ENCODE assay signal across 7 mouse cellular contexts in genomic region chr10:53812597-53813243, GRCm38 (mm10).
DNase-seq lines count a peak whose midpoint lies in the region; ATAC-seq and TF ChIP-seq lines count a peak whose summit lies in the region.

No protein-coding gene starts in this region.

- H3K36me3 ChIP-seq in kidney, postnatal 0 days (ENCODE audit: insufficient read depth, low read length), result no peaks in the 10 kb centered on the region
- H3K36me3 ChIP-seq in midbrain, embryonic 16.5 days (ENCODE audit: control insufficient read depth, insufficient read depth, low read length), result no peaks in the 10 kb centered on the region

- H3K4me3 ChIP-seq in kidney, postnatal 0 days (replicated peaks; ENCODE audit: low read depth, low read length), result no peak overlapping the region
- H3K4me3 ChIP-seq in midbrain, embryonic 16.5 days (ENCODE audit: low read depth, low read length), result no peak overlapping the region

- no peak overlapping the region for H3K4me2 ChIP-seq in kidney, postnatal 0 days (ENCODE audit: low read length)
- H3K4me2 ChIP-seq in midbrain, embryonic 16.5 days (ENCODE audit: low read length), result peak overlapping the region; percentile 49

- H3K27me3 ChIP-seq in kidney, postnatal 0 days (ENCODE audit: insufficient read depth, low read length), result no peaks in the 10 kb centered on the region
- H3K27me3 ChIP-seq in midbrain, embryonic 16.5 days (ENCODE audit: control insufficient read depth, insufficient read depth, low read depth, low read length), result no peaks in the 10 kb centered on the region

- TF ChIP-seq CTCF in kidney, postnatal 0 days (IDR thresholded peaks at IDR 0.05; ENCODE audit: low read depth), result peak; percentile 80

- 19% methylated on average over 7 of the region's 7 CpGs for WGBS in kidney, postnatal 0 days
- WGBS in midbrain, embryonic 16.5 days, result 28% methylated on average over 7 of the region's 7 CpGs

- H3K9me3 ChIP-seq in kidney, postnatal 0 days (replicated peaks; ENCODE audit: low read length), result no peaks in the 10 kb centered on the region
- H3K9me3 ChIP-seq in midbrain, embryonic 16.5 days (replicated peaks; ENCODE audit: control insufficient read depth, low read length, poor library complexity, severe bottlenecking), result no peaks in the 10 kb centered on the region

- H3K27ac ChIP-seq in kidney, postnatal 0 days, result no peak overlapping the region
- H3K27ac ChIP-seq in midbrain, embryonic 16.5 days (ENCODE audit: low read length), result no peak overlapping the region

- ATAC-seq in kidney, postnatal 0 days (replicated peaks; ENCODE audit: low FRiP score, low read depth), result no peak
- ATAC-seq in midbrain, embryonic 16.5 days, result peak; percentile 51; the same call in 1 of the 2 replicates

- DNase-seq in kidney, postnatal 0 days (ENCODE audit: low spot score), result peak; percentile 77
- no peak for DNase-seq in kidney, postnatal 4 days
- DNase-seq in Muller cell, postnatal 12 days (ENCODE audit: inconsistent ontology term), result peak; percentile 41
- DNase-seq in embryo, embryonic 11.5 days (ENCODE audit: low read depth, low spot score), result peak; percentile 23
- DNase-seq in thymus, postnatal 14 days, result no peak
- no peak for DNase-seq in gastrocnemius, postnatal 25 days

- no peak overlapping the region for H3K9ac ChIP-seq in kidney, postnatal 0 days (ENCODE audit: low read depth, low read length)
- H3K9ac ChIP-seq in midbrain, embryonic 16.5 days (ENCODE audit: low read depth, low read length), result 0 out of 2 replicates have a peak overlapping the region, but pooled peaks have one; percentile 10

- no peaks in the 10 kb centered on the region for H3K4me1 ChIP-seq in kidney, postnatal 0 days (replicated peaks; ENCODE audit: insufficient read depth, low read length)
- H3K4me1 ChIP-seq in midbrain, embryonic 16.5 days (ENCODE audit: control insufficient read depth, insufficient read depth, low read length), result no peaks in the 10 kb centered on the region

Comparison
In these comparisons a context has a peak if more than half of its experiments do, and no peak if none do; other contexts are left out.
1. DNase-seq: peak in kidney, postnatal 0 days (single experiment), Muller cell, postnatal 12 days (single experiment) and embryo, embryonic 11.5 days (single experiment); none in kidney, postnatal 4 days (0 of 2), thymus, postnatal 14 days (single experiment) and gastrocnemius, postnatal 25 days (single experiment).